Mouse (Mus musculus): ENCODE data around the gene Ewsr1. TPM values are rescaled to one million over a fixed set of nuclear protein-coding genes. Genes with fewer than 3 reads are reported as not detected.
A peak's percentile ranks its signal among the peaks of the same experiment; 100 is the strongest.

Ewsr1 gene
- polyA plus RNA-seq, 1 experiment from 2014 or later = 892 TPM

GRCm38 (mm10) chr11:5055945-5056938 is 42.8 kb downstream of the Ewsr1 start:
- no peak overlapping the region for H3K4me3 ChIP-seq
- H3K4me1 ChIP-seq = peaks cover 34% of the 10 kb centered on the region
- no peak overlapping the region for H3K27ac ChIP-seq (replicated peaks)
- no peaks in the 10 kb centered on the region for H3K36me3 ChIP-seq
- H3K4me2 ChIP-seq (replicated peaks) = 0 out of 2 replicates have a peak overlapping the region, but pooled peaks have one; percentile 3
- peak overlapping the region; percentile 24; the same call in 1 of the 2 replicates for H3K9ac ChIP-seq (replicated peaks)
- no peaks in the 10 kb centered on the region for H3K9me3 ChIP-seq
- WGBS = 17% methylated on average over 23 of the region's 23 CpGs
- H3K27me3 ChIP-seq = peaks cover 60% of the 10 kb centered on the region
- ATAC-seq (ENCODE audit: low FRiP score, low read depth) = no peak

GRCm38 (mm10) chr11:5054874-5055273 is 44.2 kb downstream of the Ewsr1 start:
- no peak overlapping the region for H3K4me2 ChIP-seq (replicated peaks)
- H3K9ac ChIP-seq (replicated peaks) = no peak overlapping the region
- H3K27ac ChIP-seq (replicated peaks) = no peak overlapping the region
- peaks cover 28% of the 10 kb centered on the region for H3K4me1 ChIP-seq
- H3K9me3 ChIP-seq = no peaks in the 10 kb centered on the region
- WGBS = 76% methylated on average over 6 of the region's 6 CpGs
- H3K4me3 ChIP-seq = no peak overlapping the region
- peaks cover 47% of the 10 kb centered on the region for H3K27me3 ChIP-seq
- ATAC-seq (ENCODE audit: low FRiP score, low read depth) = no peak
- H3K36me3 ChIP-seq = no peaks in the 10 kb centered on the region

- H3K4me3 ChIP-seq = no peak overlapping the region
- H3K9me3 ChIP-seq = no peaks in the 10 kb centered on the region
- H3K36me3 ChIP-seq = no peaks in the 10 kb centered on the region
- no peak overlapping the region for H3K9ac ChIP-seq (replicated peaks)
- WGBS = 90% methylated on average over 14 of the region's 14 CpGs
- H3K27me3 ChIP-seq = peaks cover 40% of the 10 kb centered on the region
- H3K4me2 ChIP-seq (replicated peaks) = no peak overlapping the region
- no peak overlapping the region for H3K27ac ChIP-seq (replicated peaks)
- no peak for ATAC-seq (ENCODE audit: low FRiP score, low read depth)
- peaks cover 28% of the 10 kb centered on the region for H3K4me1 ChIP-seq
Observed at GRCm38 (mm10) chr11:5054151-5054550, 44.9 kb downstream of the Ewsr1 start.

- 81% methylated on average over 10 of the region's 10 CpGs for WGBS
- no peak overlapping the region for H3K4me3 ChIP-seq
Observed at GRCm38 (mm10) chr11:5052200-5052854, 46.7 kb downstream of the Ewsr1 start.

GRCm38 (mm10) chr11:5051629-5052028 is 47.4 kb downstream of the Ewsr1 start:
- H3K4me1 ChIP-seq = peaks cover 10% of the 10 kb centered on the region
- H3K9me3 ChIP-seq = no peaks in the 10 kb centered on the region
- H3K36me3 ChIP-seq = no peaks in the 10 kb centered on the region
- no peak for ATAC-seq (ENCODE audit: low FRiP score, low read depth)
- no peak overlapping the region for H3K9ac ChIP-seq (replicated peaks)
- no peak overlapping the region for H3K4me2 ChIP-seq (replicated peaks)
- no peak overlapping the region for H3K27ac ChIP-seq (replicated peaks)
- peaks cover 14% of the 10 kb centered on the region for H3K27me3 ChIP-seq
- WGBS = 77% methylated on average over 10 of the region's 10 CpGs
- H3K4me3 ChIP-seq = no peak overlapping the region

More at GRCm38 (mm10) chr11:5052200-5052854, 46.7 kb downstream of the Ewsr1 start:
- no peak overlapping the region for H3K9ac ChIP-seq (replicated peaks)
- no peaks in the 10 kb centered on the region for H3K36me3 ChIP-seq
- no peak overlapping the region for H3K4me2 ChIP-seq (replicated peaks)
- H3K9me3 ChIP-seq = no peaks in the 10 kb centered on the region
- no peak overlapping the region for H3K27ac ChIP-seq (replicated peaks)
- peaks cover 21% of the 10 kb centered on the region for H3K27me3 ChIP-seq
- no peak for ATAC-seq (ENCODE audit: low FRiP score, low read depth)
- peaks cover 17% of the 10 kb centered on the region for H3K4me1 ChIP-seq

- Histone ChIP-seq H3K27ac (replicated peaks) (no peak overlapping the region), H3K4me2 (replicated peaks) (no peak overlapping the region), H3K9ac (replicated peaks) (no peak overlapping the region), H3K4me3 (no peak overlapping the region), H3K36me3 (peaks cover 17% of the 10 kb centered on the region), H3K27me3 (no peaks in the 10 kb centered on the region), H3K9me3 (no peaks in the 10 kb centered on the region), H3K4me1 (no peaks in the 10 kb centered on the region)
- 55% methylated on average over 12 of the region's 12 CpGs for WGBS
- no peak for ATAC-seq (ENCODE audit: low FRiP score, low read depth)
Observed at GRCm38 (mm10) chr11:5046321-5046926, 52.6 kb downstream of the Ewsr1 start.

GRCm38 (mm10) chr11:5042645-5043381 is 56.3 kb downstream of the Ewsr1 start:
- peaks cover 52% of the 10 kb centered on the region for H3K36me3 ChIP-seq
- H3K9me3 ChIP-seq = no peaks in the 10 kb centered on the region
- no peaks in the 10 kb centered on the region for H3K4me1 ChIP-seq
- no peak overlapping the region for H3K4me3 ChIP-seq
- H3K9ac ChIP-seq (replicated peaks) = no peak overlapping the region
- H3K4me2 ChIP-seq (replicated peaks) = no peak overlapping the region
- no peaks in the 10 kb centered on the region for H3K27me3 ChIP-seq
- 95% methylated on average over 8 of the region's 8 CpGs for WGBS
- no peak for ATAC-seq (ENCODE audit: low FRiP score, low read depth)
- H3K27ac ChIP-seq (replicated peaks) = no peak overlapping the region

GRCm38 (mm10) chr11:5041144-5041780 is 57.8 kb downstream of the Ewsr1 start:
- Histone ChIP-seq H3K27me3 (no peaks in the 10 kb centered on the region), H3K9me3 (no peaks in the 10 kb centered on the region), H3K4me3 (no peak overlapping the region), H3K36me3 (peaks cover 68% of the 10 kb centered on the region), H3K4me1 (no peaks in the 10 kb centered on the region), H3K27ac (replicated peaks) (no peak overlapping the region), H3K4me2 (replicated peaks) (no peak overlapping the region), H3K9ac (replicated peaks) (no peak overlapping the region)
- WGBS = 83% methylated on average over 18 of the region's 18 CpGs
- ATAC-seq (ENCODE audit: low FRiP score, low read depth) = no peak

GRCm38 (mm10) chr11:5040585-5040984 is 58.5 kb downstream of the Ewsr1 start:
- peaks cover 75% of the 10 kb centered on the region for H3K36me3 ChIP-seq

GRCm38 (mm10) chr11:5037146-5037854 is 61.8 kb downstream of the Ewsr1 start:
- no peaks in the 10 kb centered on the region for H3K9me3 ChIP-seq
- H3K9ac ChIP-seq (replicated peaks) = no peak overlapping the region
- H3K4me2 ChIP-seq (replicated peaks) = no peak overlapping the region
- no peak overlapping the region for H3K4me3 ChIP-seq
- peaks cover 99% of the 10 kb centered on the region for H3K36me3 ChIP-seq
- no peak overlapping the region for H3K27ac ChIP-seq (replicated peaks)
- no peaks in the 10 kb centered on the region for H3K27me3 ChIP-seq
- H3K4me1 ChIP-seq = no peaks in the 10 kb centered on the region
- 89% methylated on average over 8 of the region's 8 CpGs for WGBS
- no peak for ATAC-seq (ENCODE audit: low FRiP score, low read depth)

More at GRCm38 (mm10) chr11:5040585-5040984, 58.5 kb downstream of the Ewsr1 start:
- Histone ChIP-seq H3K9ac (replicated peaks) (no peak overlapping the region), H3K4me1 (no peaks in the 10 kb centered on the region), H3K27ac (replicated peaks) (no peak overlapping the region), H3K9me3 (no peaks in the 10 kb centered on the region), H3K4me2 (replicated peaks) (no peak overlapping the region), H3K4me3 (no peak overlapping the region), H3K27me3 (no peaks in the 10 kb centered on the region)
- 96% methylated on average over 5 of the region's 5 CpGs for WGBS
- ATAC-seq (ENCODE audit: low FRiP score, low read depth) = no peak

Data from midbrain, embryonic 12.5 days (tissue).